Mouse (Mus musculus) hindbrain, postnatal 0 days (tissue): Measurements from ENCODE around the gene Tmprss9. TPM values are rescaled to one million over a fixed set of nuclear protein-coding genes. Genes with fewer than 3 reads are reported as not detected.

Experiments used
- ATAC-seq: fragments of 200-750 bp; cut with Nextera tagmentation; 2 replicates; pipeline ENCODE4 v1.8.0; 2017; ENCODE audit warnings: mild to moderate bottlenecking, moderate TSS enrichment, moderate library complexity
- DNase-seq: peaks from one replicate; pipeline ENCODE4 v3.0.0-alpha.2; 2015; ENCODE audit warnings: low spot score
- H3K27ac ChIP-seq: fragments of 300-500 bp; sonication (generic); 2 replicates; pipeline ENCODE4 v1.5.1; 2014; ENCODE audit warnings: mild to moderate bottlenecking
- H3K27me3 ChIP-seq: fragments of 300-500 bp; sonication (generic); 2 replicates; pipeline ENCODE4 v1.6.1; 2014; ENCODE audit warnings: low read length, mixed read lengths; ENCODE audit not compliant: insufficient read depth
- H3K36me3 ChIP-seq: fragments of 300-500 bp; sonication (generic); 2 replicates; pipeline ENCODE4 v1.6.1; 2014; ENCODE audit warnings: low read length, mixed read lengths; ENCODE audit not compliant: insufficient read depth
- H3K4me1 ChIP-seq: fragments of 300-500 bp; sonication (generic); 2 replicates; pipeline ENCODE4 v1.6.1; 2014; ENCODE audit warnings: antibody characterized with exemption, low read length, mixed read lengths; ENCODE audit not compliant: insufficient read depth
- H3K4me2 ChIP-seq: fragments of 300-500 bp; sonication (generic); 2 replicates; pipeline ENCODE4 v1.6.1; 2014; ENCODE audit warnings: low read depth, mild to moderate bottlenecking, low read length, moderate library complexity, mixed read lengths
- H3K4me3 ChIP-seq: fragments of 300-500 bp; sonication (generic); 2 replicates; pipeline ENCODE4 v1.5.1; 2014; ENCODE audit warnings: low read length
- H3K9ac ChIP-seq: fragments of 300-500 bp; sonication (generic); replicated peaks from 2 replicates; pipeline ENCODE4 v1.6.1; 2014; ENCODE audit warnings: mild to moderate bottlenecking, low read length, moderate library complexity, mixed read lengths
- H3K9me3 ChIP-seq: fragments of 300-500 bp; sonication (generic); 2 replicates; pipeline ENCODE4 v1.6.1; 2016; ENCODE audit warnings: low read length, mixed read lengths
- CTCF ChIP-seq: IDR thresholded peaks from 2 replicates; pipeline ENCODE4 v1.5.1; 2016; ENCODE audit warnings: antibody characterized with exemption, control low read depth, low read depth
- WGBS: fragments of 180-500 bp; shearing (Covaris S2); extraction: QIAGEN DNeasy Blood & Tissue Kit; methylation state at CpG from one replicate; pipeline ENCODE4 v1.1.7; 2014; 5-methylcytosine and 5-hydroxymethylcytosine counted together
- polyA plus RNA-seq: library from polyadenylated mRNA; unstranded; fragments of >200 nt; fragmentation: Nextera tagmentation; extraction: Ambion mirVana; gene quantifications from 2 replicates; pipeline ENCODE4 v1.2.1, GENCODE M21; 2015
- total RNA-seq: library from RNA; depleted of rRNA; stranded (reverse); fragments of >200 nt; gene quantifications from 2 replicates; pipeline ENCODE4 v1.2.3, GENCODE M21; 2014; rRNA removed

Gene Tmprss9
- 0.04 and 0.10 TPM in 2 replicates for total RNA-seq
- 0.14 and 0.26 TPM in 2 replicates for polyA plus RNA-seq

- H3K27me3 ChIP-seq, result no peaks in the 10 kb centered on the region
- WGBS, result 40% methylated on average over 9 of the region's 9 CpGs
- H3K27ac ChIP-seq, result no peak within 1 kb of the TSS
- TF ChIP-seq CTCF, result no peak
- no peak for ATAC-seq
- no peak within 1 kb of the TSS for H3K4me2 ChIP-seq
- H3K36me3 ChIP-seq, result peaks cover 10% of the 10 kb centered on the region; the same call in 1 of the 2 replicates
- H3K9me3 ChIP-seq, result no peaks in the 10 kb centered on the region
- no peak within 1 kb of the TSS for H3K4me3 ChIP-seq
- no peak for DNase-seq
- no peaks in the 10 kb centered on the region for H3K4me1 ChIP-seq
- H3K9ac ChIP-seq, result no peak within 1 kb of the TSS
Measured at GRCm38 (mm10) chr10:80871581-80871980, at the start of gene Tmprss9. TSS of gene Tmprss9 (plus strand) at chr10:80871848.

DNA sequence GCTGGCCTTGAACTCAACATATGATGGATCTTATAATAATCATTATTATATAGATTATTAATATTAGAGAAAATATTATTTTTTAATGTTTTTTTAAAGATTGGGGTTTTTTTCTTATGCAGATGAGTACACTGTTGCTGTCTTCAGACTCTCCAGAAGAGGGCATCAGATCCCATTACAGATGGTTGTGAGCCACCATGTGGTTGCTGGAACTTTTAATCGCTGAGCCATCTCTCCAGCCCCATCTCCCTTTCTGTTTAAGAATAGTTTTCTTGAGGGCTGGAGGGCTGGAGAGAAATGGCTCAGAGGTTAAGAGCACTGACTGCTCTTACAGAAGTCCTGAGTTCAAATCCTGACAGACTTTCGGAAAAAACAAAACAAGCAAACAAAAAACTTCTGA lies 49.7 kb upstream of the Tmprss9 start:
- H3K36me3 ChIP-seq, result no peaks in the 10 kb centered on the region
- no peak for ATAC-seq
- no peak overlapping the region for H3K4me3 ChIP-seq
- no peak overlapping the region for H3K4me2 ChIP-seq
- H3K4me1 ChIP-seq, result no peaks in the 10 kb centered on the region
- peak; percentile 65 for TF ChIP-seq CTCF
- no peaks in the 10 kb centered on the region for H3K9me3 ChIP-seq
- peak; percentile 28 for DNase-seq
- 42% methylated on average over 2 of the region's 2 CpGs for WGBS
- no peak overlapping the region for H3K9ac ChIP-seq
- H3K27ac ChIP-seq, result no peak overlapping the region
- no peaks in the 10 kb centered on the region for H3K27me3 ChIP-seq

GRCm38 (mm10) chr10:80822528-80822927 lies 49.1 kb upstream of the Tmprss9 start:
- Histone ChIP-seq H3K36me3 (no peaks in the 10 kb centered on the region), H3K4me3 (no peak overlapping the region), H3K4me1 (peaks cover under 1% of the 10 kb centered on the region; the same call in 1 of the 2 replicates), H3K9me3 (no peaks in the 10 kb centered on the region), H3K27me3 (no peaks in the 10 kb centered on the region), H3K27ac (no peak overlapping the region), H3K4me2 (no peak overlapping the region), H3K9ac (no peak overlapping the region)
- DNase-seq (no peak), ATAC-seq (no peak)
- TF ChIP-seq CTCF, result no peak
- WGBS, result 89% methylated on average over 5 of the region's 5 CpGs

DNA sequence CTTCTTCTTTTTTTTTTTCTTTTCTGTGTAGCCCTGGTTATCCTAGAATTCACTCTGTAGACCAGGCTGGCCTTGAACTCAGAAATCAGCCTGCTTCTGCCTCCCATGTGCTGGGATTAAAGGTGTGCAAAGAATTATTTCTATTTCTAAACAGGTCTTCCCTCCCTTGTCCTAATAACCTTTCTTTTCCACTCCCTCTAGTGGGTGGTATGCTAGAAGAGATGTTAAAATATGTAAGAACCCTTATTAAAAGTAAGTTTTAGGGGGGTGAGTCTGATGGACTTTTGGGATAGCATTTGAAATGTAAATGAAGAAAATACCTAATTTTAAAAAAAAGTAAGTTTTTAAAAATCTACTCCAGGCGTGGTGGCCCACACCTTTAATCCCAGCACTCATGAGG lies 48.3 kb upstream of the Tmprss9 start:
- DNase-seq (no peak), ATAC-seq (no peak)
- Histone ChIP-seq H3K27me3 (no peaks in the 10 kb centered on the region), H3K4me2 (no peak overlapping the region), H3K4me1 (peaks cover 5% of the 10 kb centered on the region; the same call in 1 of the 2 replicates), H3K9me3 (no peaks in the 10 kb centered on the region), H3K4me3 (no peak overlapping the region), H3K9ac (no peak overlapping the region), H3K36me3 (no peaks in the 10 kb centered on the region), H3K27ac (no peak overlapping the region)
- no peak for TF ChIP-seq CTCF
- 88% methylated on average over 1 of the region's 1 CpGs for WGBS

DNA sequence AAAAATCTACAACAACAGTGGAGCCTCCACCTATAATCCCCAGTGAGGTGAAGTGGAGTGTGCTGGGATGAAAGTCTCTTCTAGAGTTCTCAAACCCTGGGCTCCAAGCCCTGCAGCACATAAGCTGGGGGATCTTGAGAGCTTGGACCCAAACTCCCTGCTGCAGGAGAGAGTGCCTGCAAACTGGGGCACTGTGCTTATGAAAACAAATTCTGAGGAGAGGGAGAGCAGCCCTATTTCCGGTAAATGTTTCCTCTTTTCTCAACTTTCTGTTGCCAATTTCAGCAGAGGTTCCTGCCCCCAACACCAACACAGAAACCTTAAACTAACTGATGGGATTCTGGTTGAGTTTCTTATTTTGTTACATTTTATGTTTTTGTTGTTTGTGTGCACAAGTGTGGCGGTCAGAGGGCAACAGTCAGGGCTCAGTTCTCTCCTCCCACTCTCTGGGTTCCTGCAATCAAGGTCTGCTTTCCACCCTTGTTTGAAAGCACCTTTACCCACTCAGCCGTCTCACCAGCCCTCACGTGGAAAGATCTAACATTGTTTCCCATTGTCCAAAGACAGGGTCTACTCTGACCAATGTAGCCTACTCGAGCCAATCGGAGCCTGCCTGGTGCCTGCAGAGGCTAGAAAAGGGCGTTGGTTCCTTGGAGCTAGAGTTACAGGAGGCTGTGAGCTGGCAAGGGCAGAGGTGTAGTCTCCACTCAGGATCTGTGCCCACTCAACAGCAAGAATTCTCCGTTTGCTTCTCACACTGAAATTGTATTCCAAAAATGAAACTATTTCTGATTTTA lies 47.6 kb upstream of the Tmprss9 start:
- no peak overlapping the region for H3K4me3 ChIP-seq
- ATAC-seq, result no peak
- H3K27ac ChIP-seq, result no peak overlapping the region
- no peak for TF ChIP-seq CTCF
- H3K9ac ChIP-seq, result no peak overlapping the region
- DNase-seq, result no peak
- H3K27me3 ChIP-seq, result no peaks in the 10 kb centered on the region
- no peaks in the 10 kb centered on the region; the same call in 1 of the 2 replicates for H3K36me3 ChIP-seq
- 69% methylated on average over 8 of the region's 8 CpGs for WGBS
- no peaks in the 10 kb centered on the region for H3K9me3 ChIP-seq
- H3K4me2 ChIP-seq, result no peak overlapping the region
- peaks cover 5% of the 10 kb centered on the region; the same call in 1 of the 2 replicates for H3K4me1 ChIP-seq

DNA sequence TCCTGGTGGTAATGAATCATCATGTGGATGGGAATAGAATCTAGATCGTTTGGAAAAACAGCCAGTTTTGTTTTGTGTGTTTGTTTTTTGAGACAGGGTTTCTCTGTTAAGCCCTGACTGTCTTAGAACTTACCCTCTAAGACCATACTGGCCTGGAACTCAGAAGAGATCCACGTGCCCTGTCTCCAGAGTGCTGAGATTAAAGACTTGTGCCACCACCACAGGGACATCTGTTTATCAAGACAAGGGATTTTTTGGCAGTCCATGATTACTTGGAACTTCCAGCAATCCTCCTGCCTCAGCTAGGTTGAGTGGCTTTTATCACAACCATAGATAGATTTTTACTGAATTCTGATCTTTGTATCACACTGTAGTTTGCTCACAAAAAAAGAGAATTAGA lies 46.8 kb upstream of the Tmprss9 start:
- DNase-seq, result no peak
- H3K9ac ChIP-seq, result no peak overlapping the region
- no peak overlapping the region for H3K4me2 ChIP-seq
- no peak for TF ChIP-seq CTCF
- ATAC-seq, result no peak
- no peak overlapping the region for H3K27ac ChIP-seq
- no peaks in the 10 kb centered on the region for H3K27me3 ChIP-seq
- H3K4me1 ChIP-seq, result peaks cover 5% of the 10 kb centered on the region; the same call in 1 of the 2 replicates
- no peak overlapping the region for H3K4me3 ChIP-seq
- H3K9me3 ChIP-seq, result no peaks in the 10 kb centered on the region
- H3K36me3 ChIP-seq, result peaks cover 7% of the 10 kb centered on the region
- 73% methylated on average over 2 of the region's 2 CpGs for WGBS
